Mouse (Mus musculus): ENCODE data around the gene Retn.

DNA sequence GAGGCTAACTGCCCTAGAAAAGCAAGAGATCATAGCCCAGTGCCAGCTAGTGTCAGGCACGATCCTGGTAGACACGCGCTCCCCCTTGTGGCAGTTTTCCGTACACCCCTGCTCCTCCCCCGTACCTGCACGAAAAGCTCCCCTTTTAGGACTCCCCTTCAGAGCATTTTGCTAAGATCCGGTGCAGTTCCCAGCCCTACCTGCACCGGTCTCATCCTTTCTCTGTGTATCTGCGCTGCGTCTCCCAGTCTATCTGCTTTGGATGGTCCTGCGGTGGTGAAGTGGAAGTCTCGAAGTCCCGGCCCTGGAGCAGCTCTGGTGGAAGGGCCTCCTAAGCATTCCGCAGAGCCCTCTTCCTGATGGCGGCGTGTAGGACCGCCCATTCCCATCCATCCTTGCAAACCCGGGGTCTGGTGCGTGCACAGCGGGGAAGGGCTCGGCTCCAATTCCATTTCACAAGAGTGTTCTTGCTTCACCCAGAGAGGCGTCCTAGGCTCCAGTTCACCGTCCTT, 16.5 kb downstream of the Retn start, which contains the start of gene Fcor:
- TF ChIP-seq CTCF (IDR thresholded peaks at IDR 0.05; ENCODE audit: low read depth) (peak; percentile 95), EP300 (optimal IDR thresholded peaks at IDR 0.05) (no peak)
